Mouse (Mus musculus) heart, embryonic 14.5 days (tissue): ENCODE data around the gene Aqp11. TPM values are rescaled to one million over a fixed set of nuclear protein-coding genes. Genes with fewer than 3 reads are reported as not detected.

ENCODE experiments used
- ATAC-seq: fragments of 200-750 bp; cut with Nextera tagmentation; 2 replicates; pipeline ENCODE4 v1.8.0; 2017; ENCODE audit warnings: low read depth, moderate TSS enrichment; ENCODE audit not compliant: insufficient number of reproducible peaks, insufficient read depth, low FRiP score
- H3K27ac ChIP-seq, 2 experiments: fragments of 200-500 bp in 1 of 2; fragments of 300-500 bp in 1 of 2; sonication (generic) in 1 of 2; replicated peaks in 1 of 2; 2 replicates each; pipeline ENCODE4 v1.5.1; 2012 to 2014; ENCODE audit warnings: low read depth in 2 of 2, low read length in 2 of 2, control low read depth in 1 of 2, mild to moderate bottlenecking in 1 of 2, mixed read lengths in 1 of 2; ENCODE audit not compliant: control insufficient read depth in 1 of 2, insufficient read depth in 1 of 2
- H3K27me3 ChIP-seq: fragments of 300-500 bp; sonication (generic); 2 replicates; pipeline ENCODE4 v1.6.1; 2014; ENCODE audit warnings: mild to moderate bottlenecking, low read length, control low read depth; ENCODE audit not compliant: control insufficient read depth, insufficient read depth
- H3K36me3 ChIP-seq: fragments of 300-500 bp; sonication (generic); 2 replicates; pipeline ENCODE4 v1.6.1; 2014; ENCODE audit warnings: mild to moderate bottlenecking, control low read depth, low read length, mixed read lengths; ENCODE audit not compliant: control insufficient read depth, insufficient read depth
- H3K4me1 ChIP-seq, 2 experiments: fragments of 200-500 bp in 1 of 2; fragments of 300-500 bp in 1 of 2; sonication (generic) in 1 of 2; 2 replicates each; pipeline ENCODE4 v1.6.1; 2012 to 2014; ENCODE audit warnings: low read length in 2 of 2, control low read depth in 1 of 2, mixed read lengths in 1 of 2; ENCODE audit not compliant: control insufficient read depth in 2 of 2, insufficient read depth in 2 of 2
- H3K4me2 ChIP-seq: fragments of 300-500 bp; sonication (generic); 2 replicates; pipeline ENCODE4 v1.6.1; 2014; ENCODE audit warnings: mild to moderate bottlenecking, low read length
- H3K4me3 ChIP-seq, 2 experiments: fragments of 200-500 bp in 1 of 2; fragments of 300-500 bp in 1 of 2; sonication (generic) in 1 of 2; 2 replicates each; pipeline ENCODE4 v1.5.1; 2012 to 2014; ENCODE audit warnings: low read length in 2 of 2, mild to moderate bottlenecking in 2 of 2, control low read depth in 1 of 2, low read depth in 1 of 2, moderate library complexity in 1 of 2; ENCODE audit not compliant: control insufficient read depth in 1 of 2, insufficient read depth in 1 of 2
- H3K9ac ChIP-seq: fragments of 300-500 bp; sonication (generic); 2 replicates; pipeline ENCODE4 v1.6.1; 2014; ENCODE audit warnings: mild to moderate bottlenecking, low read length
- H3K9me3 ChIP-seq: fragments of 300-500 bp; sonication (generic); 2 replicates; pipeline ENCODE4 v1.6.1; 2016; ENCODE audit warnings: low read length, control low read depth; ENCODE audit not compliant: control insufficient read depth
- WGBS: fragments of 180-500 bp; shearing (Covaris S2); extraction: QIAGEN DNeasy Blood & Tissue Kit; methylation state at CpG from one replicate; pipeline ENCODE4 v1.1.7; 2014; 5-methylcytosine and 5-hydroxymethylcytosine counted together
- polyA plus RNA-seq: library from polyadenylated mRNA; unstranded; fragments of >200 nt; fragmentation: Nextera tagmentation; extraction: Ambion mirVana; gene quantifications from 2 replicates; pipeline ENCODE4 v1.2.1, GENCODE M21; 2014

The Aqp11 gene
- 2.1 and 2.2 TPM in 2 replicates for polyA plus RNA-seq

DNA sequence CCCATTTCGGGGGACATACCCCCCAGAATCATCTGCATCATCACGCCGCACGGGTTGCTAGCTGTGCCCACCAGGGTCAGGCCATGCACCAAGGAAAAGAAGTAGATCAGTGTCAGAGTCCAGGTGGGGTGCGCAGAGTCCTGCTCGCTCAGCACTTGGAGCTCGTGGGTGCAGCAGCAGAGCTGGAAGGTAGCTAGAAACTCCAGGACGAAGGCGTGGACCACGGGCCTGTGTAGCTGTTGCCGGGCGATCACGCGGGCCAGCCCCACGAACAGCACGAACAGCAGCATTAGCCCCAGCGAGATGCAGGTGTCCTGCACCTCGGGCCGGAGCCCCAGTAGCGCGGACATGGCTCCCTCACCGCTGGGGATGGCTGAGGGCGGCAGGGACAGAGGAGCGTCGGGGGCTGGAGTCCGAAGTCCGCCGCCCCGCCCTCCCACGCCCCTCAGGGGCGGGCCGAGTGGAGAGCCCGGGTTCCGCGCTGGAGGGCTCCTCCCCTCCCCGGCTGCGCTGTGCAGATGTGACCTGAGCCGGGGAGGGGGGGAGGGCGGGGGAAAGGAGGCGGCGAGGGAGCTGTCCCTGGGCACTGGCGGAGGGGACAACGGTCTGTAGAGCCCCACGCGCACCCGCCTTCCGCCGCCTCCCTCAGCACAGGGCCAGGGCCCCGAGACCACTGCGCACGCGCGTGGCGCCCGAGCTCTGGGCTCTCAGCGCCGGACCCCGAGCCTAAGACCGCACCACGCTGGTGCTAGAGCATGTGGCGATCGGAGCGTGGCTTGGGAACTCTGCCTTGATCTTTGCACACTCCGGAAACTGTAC, at the start of gene Aqp11:
Gene Aqp11, minus strand, starts transcription at position 652 of the 819 bp plus-strand sequence.
- under 1% methylated on average over 45 of the region's 64 CpGs for WGBS
- peak within 1 kb of the TSS; percentile 58 to 62 for H3K4me3 ChIP-seq
- peak within 1 kb of the TSS; percentile 74 for H3K9ac ChIP-seq
- ATAC-seq = peak; percentile 97
- H3K27me3 ChIP-seq = peaks cover 2% of the 10 kb centered on the region; the same call in 1 of the 2 replicates
- H3K4me2 ChIP-seq = peak within 1 kb of the TSS; percentile 99
- H3K4me1 ChIP-seq = peaks cover 5 to 6% of the 10 kb centered on the region in 2 experiments; a peak in 1 of 4 replicates
- peak within 1 kb of the TSS; percentile 33 to 48; a peak in 1 of 4 replicates for H3K27ac ChIP-seq
- no peaks in the 10 kb centered on the region for H3K36me3 ChIP-seq
- H3K9me3 ChIP-seq = no peaks in the 10 kb centered on the region

DNA sequence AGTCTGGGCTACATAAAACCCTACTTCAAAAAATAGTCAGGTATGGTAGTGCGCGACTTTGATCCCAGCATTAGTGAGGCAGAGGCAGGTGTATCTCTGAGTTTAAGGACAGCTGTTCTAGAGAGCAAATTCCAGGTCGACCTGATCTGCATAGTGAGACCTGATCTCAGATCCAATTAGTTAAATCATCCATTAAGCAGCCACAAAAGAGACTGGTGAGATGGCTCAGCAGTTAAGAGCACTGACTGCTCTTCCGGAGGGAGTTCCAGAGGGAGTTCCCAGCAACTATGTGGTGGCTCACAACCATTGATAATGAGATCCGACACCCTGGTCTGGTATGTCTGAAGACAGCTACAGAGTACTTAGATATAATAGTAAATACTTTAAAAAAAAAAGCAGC, 45.4 kb upstream of the Aqp11 start:
- WGBS = 58% methylated on average over 5 of the region's 5 CpGs
- Histone ChIP-seq H3K27ac (no peak overlapping the region), H3K4me2 (no peak overlapping the region), H3K36me3 (no peaks in the 10 kb centered on the region), H3K4me1 (no peaks in the 10 kb centered on the region), H3K27me3 (peaks cover 14% of the 10 kb centered on the region), H3K9me3 (no peaks in the 10 kb centered on the region), H3K4me3 (no peak overlapping the region), H3K9ac (no peak overlapping the region)
- ATAC-seq = no peak

DNA sequence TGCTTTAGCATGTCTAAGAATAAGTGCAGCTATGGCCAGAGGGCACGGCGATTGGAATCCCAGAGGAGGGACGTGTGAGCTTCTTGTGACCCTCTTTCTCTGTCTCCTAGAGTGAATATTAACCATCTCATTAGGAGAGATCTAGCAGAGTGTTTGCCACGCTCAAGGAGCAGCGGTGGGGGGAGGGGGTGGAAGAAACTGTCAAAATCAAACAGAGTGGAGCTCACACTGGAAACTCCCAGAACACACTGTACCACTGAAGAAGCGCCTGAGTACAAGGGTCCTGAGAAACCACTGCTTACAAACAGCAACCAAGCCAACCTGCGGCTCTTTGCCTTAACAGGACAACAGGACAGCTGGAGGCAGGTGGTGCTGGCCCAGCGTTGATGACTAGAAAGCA, 43.4 kb upstream of the Aqp11 start:
- Histone ChIP-seq H3K27ac (no peak overlapping the region), H3K36me3 (no peaks in the 10 kb centered on the region), H3K9me3 (no peaks in the 10 kb centered on the region), H3K4me2 (no peak overlapping the region), H3K9ac (no peak overlapping the region), H3K4me3 (no peak overlapping the region), H3K4me1 (no peaks in the 10 kb centered on the region), H3K27me3 (no peaks in the 10 kb centered on the region; the same call in 1 of the 2 replicates)
- ATAC-seq = no peak
- WGBS = 69% methylated on average over 8 of the region's 8 CpGs

GRCm38 (mm10) chr7:97780815-97781214, 42.7 kb upstream of the Aqp11 start:
- H3K27ac ChIP-seq = no peak overlapping the region
- ATAC-seq = no peak
- H3K9me3 ChIP-seq = no peaks in the 10 kb centered on the region
- no peak overlapping the region for H3K9ac ChIP-seq
- no peaks in the 10 kb centered on the region for H3K36me3 ChIP-seq
- no peaks in the 10 kb centered on the region; the same call in 1 of the 2 replicates for H3K27me3 ChIP-seq
- no peak overlapping the region for H3K4me2 ChIP-seq
- H3K4me3 ChIP-seq = no peak overlapping the region
- H3K4me1 ChIP-seq = no peaks in the 10 kb centered on the region
- WGBS = 25% methylated on average over 1 of the region's 1 CpGs

DNA sequence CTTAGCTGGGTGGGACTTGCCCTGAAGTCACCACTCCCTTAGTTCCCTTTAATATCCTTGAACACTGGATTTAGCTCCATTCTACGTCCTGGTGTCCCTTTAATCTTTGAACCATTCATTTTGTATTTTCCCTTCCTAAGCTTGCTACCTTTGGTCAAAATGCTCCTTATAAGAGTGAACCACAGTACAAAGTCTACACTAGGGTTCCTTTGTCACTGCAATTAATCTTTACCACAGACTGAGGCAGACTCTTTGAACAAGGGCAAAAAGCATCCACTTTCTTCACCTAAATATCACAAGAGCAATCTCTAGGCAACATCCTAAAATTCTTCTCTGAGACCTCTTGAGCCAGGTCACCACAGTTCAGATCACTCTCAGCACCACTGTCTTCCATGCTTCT, 42.1 kb upstream of the Aqp11 start:
- H3K9ac ChIP-seq = no peak overlapping the region
- no peak overlapping the region for H3K4me3 ChIP-seq
- no peaks in the 10 kb centered on the region; a peak in 1 of 4 replicates for H3K4me1 ChIP-seq
- WGBS = 84% methylated on average over 1 of the region's 1 CpGs
- no peak overlapping the region for H3K4me2 ChIP-seq
- H3K9me3 ChIP-seq = no peaks in the 10 kb centered on the region
- ATAC-seq = no peak
- no peaks in the 10 kb centered on the region for H3K27me3 ChIP-seq
- no peaks in the 10 kb centered on the region for H3K36me3 ChIP-seq
- H3K27ac ChIP-seq = no peak overlapping the region

GRCm38 (mm10) chr7:97777191-97777590, 39.1 kb upstream of the Aqp11 start:
- Histone ChIP-seq H3K9ac (no peak overlapping the region), H3K4me2 (no peak overlapping the region), H3K4me3 (no peak overlapping the region), H3K36me3 (no peaks in the 10 kb centered on the region), H3K4me1 (no peaks in the 10 kb centered on the region; a peak in 1 of 4 replicates), H3K9me3 (no peaks in the 10 kb centered on the region), H3K27me3 (no peaks in the 10 kb centered on the region), H3K27ac (no peak overlapping the region)
- WGBS = 84% methylated on average over 4 of the region's 4 CpGs
- no peak for ATAC-seq

DNA sequence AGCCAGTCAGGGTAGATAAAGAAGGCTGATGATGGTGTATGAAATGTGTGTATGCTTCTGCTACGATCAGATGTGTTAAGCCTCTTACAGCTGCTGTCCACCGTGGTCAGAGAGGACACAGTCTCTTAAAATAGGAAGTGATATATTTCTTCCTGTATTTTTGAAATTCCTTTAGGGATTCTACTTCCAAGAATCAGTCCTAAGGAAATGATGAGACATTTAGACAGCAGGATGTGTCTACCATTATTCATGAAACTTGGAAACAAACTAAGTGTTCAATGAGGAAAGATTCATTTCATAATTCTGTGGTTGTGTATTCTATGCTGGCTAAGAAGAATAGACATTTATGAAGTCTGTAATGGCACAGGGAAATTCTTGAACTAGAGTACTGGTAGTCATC, 37.8 kb upstream of the Aqp11 start:
- Histone ChIP-seq H3K36me3 (no peaks in the 10 kb centered on the region), H3K4me1 (no peaks in the 10 kb centered on the region; a peak in 1 of 4 replicates), H3K4me2 (no peak overlapping the region), H3K9ac (no peak overlapping the region), H3K4me3 (no peak overlapping the region), H3K27ac (no peak overlapping the region), H3K27me3 (no peaks in the 10 kb centered on the region), H3K9me3 (no peaks in the 10 kb centered on the region)
- no peak for ATAC-seq
- 43% methylated on average over 2 of the region's 2 CpGs for WGBS
